Mouse (Mus musculus) bone marrow, adult 2 months (tissue): ENCODE data around the gene Adora3.

ENCODE experiments used
- CTCF ChIP-seq: fragments of 200-500 bp; IDR thresholded peaks from 2 replicates; pipeline ENCODE4 v1.5.1; 2011; ENCODE audit warnings: low read length, control low read depth; ENCODE audit not compliant: control insufficient read depth, insufficient read depth
- POLR2A ChIP-seq: fragments of 200-500 bp; IDR thresholded peaks from 2 replicates; pipeline ENCODE4 v1.6.1; 2011; ENCODE audit warnings: low read depth, mild to moderate bottlenecking, control low read depth, low read length, borderline replicate concordance; ENCODE audit not compliant: control insufficient read depth

DNA sequence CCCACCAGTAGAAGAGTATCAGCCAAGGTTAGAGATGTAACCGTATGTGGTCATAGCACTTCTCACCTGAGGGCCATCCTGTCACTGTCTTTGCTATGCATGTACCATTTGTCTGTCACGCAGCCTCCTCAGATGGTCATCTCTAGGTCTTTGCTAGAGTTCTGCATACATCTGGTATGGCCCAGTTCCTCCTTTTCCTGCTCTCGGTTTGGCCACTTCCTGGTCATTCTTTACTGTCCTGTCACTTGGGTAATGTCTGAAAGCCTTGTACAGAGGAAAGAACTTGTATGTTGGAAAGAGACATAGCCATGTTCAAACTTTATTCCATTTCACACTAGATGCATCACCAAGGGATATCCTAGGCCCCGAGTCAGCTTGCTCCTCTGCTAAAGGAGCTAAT lies 30.8 kb upstream of the Adora3 start:
- no peak for TF ChIP-seq CTCF
- TF ChIP-seq POLR2A: no peak
